Mouse (Mus musculus) Muller cell, postnatal 12 days (primary cell): ENCODE data around the gene Pdzrn3.

ENCODE experiments used
- DNase-seq: peaks from one replicate; pipeline ENCODE4 v3.0.0-alpha.2; 2015; ENCODE audit errors: inconsistent ontology term

The Pdzrn3 gene

DNA sequence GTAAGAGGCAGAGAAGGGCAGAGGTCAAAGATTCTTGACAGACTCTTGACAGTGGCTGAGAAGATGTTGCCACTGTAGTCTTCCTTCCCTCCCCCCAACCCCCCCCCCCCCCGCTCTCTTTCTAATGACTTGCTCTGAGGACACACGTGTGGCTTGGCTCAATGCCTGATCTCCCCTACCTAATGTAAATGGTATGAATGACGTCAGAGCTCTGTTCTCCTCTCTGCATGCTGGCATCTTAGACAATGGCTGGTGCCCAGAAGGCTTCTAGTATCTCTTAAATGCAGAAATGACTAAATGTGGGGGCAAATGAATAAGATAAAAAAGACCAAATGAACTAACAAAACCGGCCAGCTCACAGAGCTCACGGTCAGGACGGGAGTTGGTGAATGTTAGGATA is 49.2 kb downstream of the Pdzrn3 start:
- peak; percentile 80 for DNase-seq

DNA sequence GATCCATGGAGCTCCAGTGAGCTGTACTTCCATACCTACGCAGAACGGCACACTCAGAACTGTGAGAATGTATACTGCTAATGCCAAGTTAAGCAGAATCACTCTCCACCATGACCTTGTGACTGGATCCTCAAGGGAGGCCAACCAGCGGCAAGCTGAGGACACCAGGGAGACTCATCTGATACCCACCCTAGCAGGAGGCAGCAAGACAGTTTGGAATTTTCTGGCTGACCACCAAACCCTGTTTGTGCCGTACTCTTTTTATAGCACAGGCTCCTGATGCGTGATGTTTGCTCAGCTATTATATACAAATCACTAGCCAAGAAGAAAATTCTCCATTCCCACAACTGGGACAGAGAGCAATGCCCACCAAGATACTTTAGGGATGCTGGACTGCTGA is 50.0 kb downstream of the Pdzrn3 start:
- DNase-seq: peak; percentile 52

DNA sequence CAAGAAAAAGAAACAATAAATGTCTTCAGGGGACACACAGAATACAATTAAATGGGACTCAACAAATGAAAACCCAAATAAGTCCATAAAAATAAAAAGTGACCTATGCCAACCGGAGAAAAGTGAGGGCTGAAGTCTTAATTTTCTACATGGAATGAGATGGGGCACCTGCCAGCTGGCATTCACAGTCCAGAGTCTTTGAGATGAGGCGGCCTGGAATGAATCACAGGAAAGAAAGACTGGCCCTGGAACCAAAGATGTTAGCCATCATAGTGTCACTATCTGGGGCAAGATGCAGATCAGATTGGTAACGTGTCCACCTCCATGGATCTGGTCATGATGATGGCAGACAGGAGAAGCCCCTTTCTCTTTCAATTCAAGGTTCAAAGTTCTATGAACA is 50.5 kb downstream of the Pdzrn3 start:
- DNase-seq: peak; percentile 62

- DNase-seq: peak; percentile 77
These were observed 51.7 kb downstream of the Pdzrn3 start for GRCm38 (mm10) chr6:101325842-101326639.

DNA sequence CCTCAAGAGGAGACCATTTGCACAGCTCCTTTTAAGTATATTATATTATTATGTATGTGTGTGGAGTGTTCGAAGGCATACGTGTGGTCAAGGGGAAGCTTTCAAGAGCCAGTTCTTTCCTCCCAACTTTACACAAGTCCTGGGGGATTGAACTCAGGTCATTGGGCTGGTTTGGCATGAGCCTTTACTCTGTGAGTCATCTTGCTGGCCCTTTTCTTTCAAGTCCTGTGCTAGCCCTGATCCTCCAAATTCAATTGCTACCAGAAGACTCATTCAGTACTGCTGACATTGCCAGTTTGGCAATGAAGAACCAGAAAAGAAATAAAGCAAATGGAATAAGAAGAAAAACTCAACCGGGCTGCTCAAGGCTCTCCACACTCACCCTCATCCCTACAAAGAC is 55.1 kb downstream of the Pdzrn3 start:
- no peak for DNase-seq

GRCm38 (mm10) chr6:101320386-101320785 is 57.3 kb downstream of the Pdzrn3 start:
- DNase-seq: no peak

DNA sequence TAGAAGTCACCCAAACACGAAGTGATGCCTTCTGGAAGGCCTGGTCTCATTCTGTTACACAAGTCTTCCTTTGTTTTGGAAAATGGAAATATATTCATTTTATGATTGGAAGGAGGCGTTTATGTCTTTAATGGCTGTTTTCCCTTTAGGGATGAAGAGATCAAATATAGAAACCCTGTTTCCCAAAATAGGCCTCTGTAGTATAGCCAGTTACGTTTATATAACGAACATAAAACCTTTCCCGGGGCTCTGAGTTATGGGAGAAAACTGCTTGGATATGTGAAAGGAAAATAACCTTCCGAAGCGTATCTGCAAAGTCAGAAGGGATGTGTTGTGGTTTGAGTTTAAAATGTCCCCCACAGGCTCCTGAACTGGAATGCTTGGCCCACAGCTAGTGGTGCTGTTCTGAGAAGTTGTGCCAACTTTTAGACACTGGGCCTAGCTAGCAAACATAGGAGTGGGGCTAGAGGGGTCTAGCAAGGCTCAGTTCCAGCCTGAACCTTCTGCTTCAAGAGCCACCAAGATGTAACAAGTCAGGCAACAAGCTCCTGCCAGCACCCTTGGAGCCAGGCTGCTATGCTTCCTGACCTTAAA is 58.2 kb downstream of the Pdzrn3 start:
- no peak for DNase-seq

- DNase-seq: peak; percentile 33
These were observed 59.2 kb downstream of the Pdzrn3 start for GRCm38 (mm10) chr6:101318530-101318929.

- DNase-seq: no peak
These were observed 66.3 kb downstream of the Pdzrn3 start for GRCm38 (mm10) chr6:101311446-101311845.

DNA sequence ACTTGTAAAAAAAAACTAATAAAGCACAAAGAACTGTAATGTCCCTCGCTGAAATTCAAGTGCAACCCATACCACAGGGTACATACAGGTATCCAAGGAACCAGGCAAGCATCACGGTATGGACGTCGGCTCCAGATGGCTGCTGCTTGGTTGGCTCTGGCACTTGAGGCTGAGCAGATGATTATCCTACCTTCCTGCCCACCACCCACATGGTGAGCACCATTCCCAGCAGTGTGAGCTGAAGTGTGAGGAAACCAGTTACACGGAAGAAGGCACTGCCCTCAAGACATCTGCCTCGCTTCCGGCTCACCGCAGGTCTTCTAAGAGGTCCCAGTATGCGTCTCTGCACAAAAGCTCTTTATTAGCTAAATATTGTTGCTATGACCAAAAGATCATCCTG is 67.2 kb downstream of the Pdzrn3 start:
- no peak for DNase-seq

DNA sequence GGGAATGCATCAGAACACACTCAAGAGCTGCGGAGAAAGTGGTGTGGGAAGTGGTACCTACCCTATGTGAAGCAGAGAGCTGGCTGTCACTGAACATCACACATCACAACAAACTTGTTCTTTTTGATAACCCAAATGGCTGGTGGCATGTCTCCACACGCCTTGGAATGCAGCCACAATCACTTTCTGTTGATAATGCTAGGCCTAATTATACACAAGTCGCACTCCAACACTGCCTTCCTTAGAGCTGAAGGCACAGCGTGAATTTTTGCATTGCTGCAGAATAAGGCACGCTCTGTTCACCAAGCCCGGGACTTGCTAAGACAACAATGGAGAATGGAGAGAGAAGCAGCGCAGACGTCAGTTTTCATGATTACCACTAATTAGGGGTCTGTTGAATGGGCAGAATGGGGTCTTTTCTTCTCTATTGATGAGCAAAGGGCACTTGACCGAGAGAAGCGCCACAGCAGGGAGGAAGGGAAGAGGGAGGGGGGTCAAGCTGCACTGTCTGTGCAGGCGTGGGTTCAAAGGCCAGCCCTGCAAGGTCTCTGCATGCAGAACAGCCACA is 69.6 kb downstream of the Pdzrn3 start:
- DNase-seq: peak; percentile 86

DNA sequence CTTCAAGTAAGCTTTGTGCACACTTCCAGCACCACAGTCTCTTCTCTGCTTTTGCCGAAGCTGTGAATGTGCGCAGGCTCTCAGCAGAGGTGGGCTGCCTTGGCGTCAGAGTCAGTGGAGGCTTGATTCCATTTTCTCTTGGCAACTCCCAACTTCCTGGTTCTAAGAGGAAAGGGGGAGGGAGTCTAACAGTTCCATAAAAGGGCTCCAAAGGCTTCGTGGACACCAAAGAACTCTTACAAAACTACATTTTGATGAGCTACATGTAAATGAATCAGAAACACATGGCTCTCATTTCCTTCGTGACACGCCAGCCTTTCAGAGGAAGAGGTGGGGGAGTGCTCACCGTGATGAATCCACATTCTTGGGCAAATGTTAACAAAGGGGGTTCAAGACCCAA is 70.9 kb downstream of the Pdzrn3 start:
- DNase-seq: no peak

DNA sequence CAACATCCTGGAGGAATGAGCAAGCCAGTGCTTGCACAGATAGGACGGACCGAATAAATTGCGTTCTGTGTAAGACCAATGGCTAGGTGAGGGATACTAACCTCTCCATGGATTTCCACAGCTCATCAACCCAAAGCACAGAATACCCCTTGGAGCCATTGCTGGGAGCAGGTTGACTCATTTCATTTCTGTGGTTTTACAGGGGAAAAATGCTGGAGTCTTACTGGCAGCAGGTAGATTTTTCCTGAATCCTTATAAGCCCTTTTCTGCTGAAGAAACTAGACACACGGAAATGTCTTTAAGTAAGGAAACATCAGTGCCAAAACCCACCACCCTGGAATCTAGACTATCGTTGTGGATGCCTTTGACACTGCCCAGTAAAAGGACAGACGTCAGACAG is 72.2 kb downstream of the Pdzrn3 start:
- DNase-seq: no peak

DNA sequence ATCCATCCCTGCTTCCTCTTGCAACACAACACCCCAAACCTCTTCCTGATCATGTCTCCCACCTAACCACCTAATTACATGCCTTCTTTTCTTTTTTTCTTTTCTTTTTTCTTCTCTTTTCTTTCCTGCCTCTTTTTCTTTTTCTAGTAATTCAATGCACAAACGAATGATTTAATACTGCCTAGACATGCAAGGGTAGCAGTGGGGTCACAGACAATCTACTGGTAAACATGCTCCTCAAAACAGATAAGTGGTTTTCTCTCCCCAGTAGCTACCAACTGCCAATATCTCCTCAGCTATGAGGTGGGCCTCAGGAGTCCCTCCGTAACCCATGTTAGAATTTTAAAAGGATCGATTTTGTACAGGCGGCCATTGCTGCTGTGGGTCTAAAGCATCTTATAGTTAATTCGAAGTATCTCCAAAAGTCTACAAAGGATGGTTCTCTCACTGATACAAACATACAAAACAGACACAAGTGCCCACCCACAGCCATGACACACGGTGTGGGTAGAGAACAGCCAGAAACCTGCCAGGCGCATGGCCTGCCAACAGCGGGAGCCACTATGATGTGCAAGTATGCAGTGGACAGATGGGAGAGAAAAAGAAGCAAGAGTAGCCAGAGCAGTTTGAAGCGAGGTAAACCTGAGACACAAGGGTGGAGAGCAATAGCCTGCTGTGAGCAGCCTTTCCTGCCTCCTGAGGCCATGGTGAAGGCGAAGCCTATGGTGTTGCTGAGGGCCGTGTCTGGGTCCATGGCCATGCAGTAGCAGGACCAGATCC is 73.5 kb downstream of the Pdzrn3 start:
- no peak for DNase-seq

DNA sequence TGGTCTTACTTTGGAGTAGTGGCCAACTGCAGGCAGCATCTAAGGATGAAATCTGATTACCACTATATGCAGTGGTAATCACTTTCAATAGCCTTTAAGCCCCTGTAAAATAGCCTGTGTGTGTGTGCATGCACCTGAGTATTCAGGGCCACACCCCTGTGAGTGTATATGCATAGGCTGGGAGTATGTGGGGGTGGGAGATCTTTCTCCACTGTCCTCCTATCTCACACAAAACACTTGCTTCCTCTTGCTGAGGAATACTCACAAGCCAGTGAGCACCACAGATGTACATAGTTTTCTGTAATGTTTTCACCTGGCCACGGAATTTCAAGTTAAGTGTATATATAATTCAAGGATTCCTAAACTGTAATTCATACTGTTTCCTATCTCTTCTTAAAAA is 74.2 kb downstream of the Pdzrn3 start:
- DNase-seq: no peak

- DNase-seq: no peak
These were observed 76.5 kb downstream of the Pdzrn3 start for GRCm38 (mm10) chr6:101301154-101301553.

DNA sequence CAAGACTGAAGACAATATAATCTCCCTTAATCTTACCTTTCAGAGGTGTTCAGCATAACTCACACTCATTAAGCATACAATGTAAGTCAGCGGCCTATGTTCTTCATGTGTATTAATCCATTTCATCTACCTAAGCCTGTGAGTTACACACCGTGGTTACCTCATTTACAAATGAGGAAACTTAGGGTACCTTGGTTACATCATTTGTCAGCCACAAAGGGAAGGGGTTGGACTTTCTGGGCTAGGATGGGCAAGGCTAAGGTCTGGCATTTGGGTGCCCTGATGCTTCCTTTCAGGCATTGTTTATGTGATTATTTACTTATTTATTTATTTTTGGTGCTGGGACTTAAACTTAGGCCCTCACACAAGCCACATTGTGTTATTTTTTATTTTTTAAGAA is 78.3 kb downstream of the Pdzrn3 start:
- no peak for DNase-seq

- DNase-seq: no peak
These were observed 79.9 kb downstream of the Pdzrn3 start for GRCm38 (mm10) chr6:101297563-101298520.

GRCm38 (mm10) chr6:101296997-101297396 is 80.7 kb downstream of the Pdzrn3 start:
- no peak for DNase-seq

- DNase-seq: no peak
These were observed 81.4 kb downstream of the Pdzrn3 start for GRCm38 (mm10) chr6:101296280-101296679.

DNA sequence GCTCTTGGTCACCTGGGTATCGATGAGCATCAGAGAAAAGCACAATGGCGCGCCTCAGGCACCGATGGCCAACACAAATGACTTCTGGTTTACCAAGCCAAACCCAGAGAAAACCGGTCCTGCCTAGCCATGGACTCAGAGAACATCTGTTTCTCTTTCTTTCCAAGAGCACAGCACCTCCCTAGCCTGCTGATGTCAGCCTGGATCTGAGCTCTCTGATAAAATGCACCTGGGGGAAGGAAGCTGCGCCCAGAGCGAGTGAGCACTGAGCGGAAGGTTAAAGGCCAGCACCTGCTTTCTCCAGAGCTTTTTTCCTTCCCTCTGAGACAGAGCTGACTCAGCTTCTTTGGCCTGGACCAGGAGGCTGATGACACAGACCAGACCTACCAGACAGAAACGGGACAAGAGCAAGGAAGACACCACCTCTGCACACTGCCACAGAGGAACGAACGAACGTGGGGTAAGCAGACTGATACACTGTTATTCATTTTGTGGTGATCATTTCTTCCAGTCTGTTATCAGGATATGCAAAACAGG is 84.6 kb downstream of the Pdzrn3 start:
- no peak for DNase-seq
